Mouse (Mus musculus) CD4-positive, CD25-positive, alpha-beta regulatory T cell (primary cell): ENCODE measurements around the gene Pcgf6. TPM values are rescaled to one million over a fixed set of nuclear protein-coding genes. Genes with fewer than 3 reads are reported as not detected.

Experiments used
- polyA plus RNA-seq: library from polyadenylated mRNA; unstranded; fragments of 100-300 nt; shearing (Covaris generic); gene quantifications from one replicate; pipeline ENCODE4 v1.2.1, GENCODE M21; 2017

Gene Pcgf6
- 37.7 TPM for polyA plus RNA-seq

GRCm38 (mm10) chr19:47050271-47051032 lies at the start of gene Pcgf6:
Gene Pcgf6, minus strand, starts transcription at chr19:47050906.

GRCm38 (mm10) chr19:47090550-47091156 lies 39.9 kb upstream of the Pcgf6 start, which contains the start of the genes Usmg5 and Pdcd11:
Gene Usmg5, minus strand, starts transcription at chr19:47090647.
Gene Pdcd11, plus strand, starts transcription at chr19:47090768.

GRCm38 (mm10) chr19:47067096-47067882 lies 16.6 kb upstream of the Pcgf6 start, which contains the start of gene Taf5:
Gene Taf5, plus strand, starts transcription at chr19:47067746.

GRCm38 (mm10) chr19:47014447-47015381 lies 36.0 kb downstream of the Pcgf6 start, which contains the start of the genes Ina and Nt5c2:
Gene Ina, plus strand, starts transcription at chr19:47014698.
Gene Nt5c2, minus strand, starts transcription at chr19:47015153.

Other genes with a start within 250 kb of the Pcgf6 start
- 0.11 TPM for gene Ina, start 36.2 kb downstream of the Pcgf6 start, polyA plus RNA-seq
- gene Nt5c2, start 35.8 kb downstream of the Pcgf6 start, polyA plus RNA-seq = 40.7 TPM
- 16.6 TPM for gene Taf5, start 16.8 kb upstream of the Pcgf6 start, polyA plus RNA-seq
- gene Usmg5, start 39.7 kb upstream of the Pcgf6 start, polyA plus RNA-seq = 395 TPM
- gene Pdcd11, start 39.9 kb upstream of the Pcgf6 start, polyA plus RNA-seq = 18.0 TPM
- 18.8 TPM for gene Calhm2, start 87.4 kb upstream of the Pcgf6 start, polyA plus RNA-seq
- gene Calhm1, start 93.3 kb upstream of the Pcgf6 start, polyA plus RNA-seq = not detected
- gene Calhm3, start 106.9 kb upstream of the Pcgf6 start, polyA plus RNA-seq = not detected
- 0.11 TPM for gene Neurl1a, start 127.9 kb upstream of the Pcgf6 start, polyA plus RNA-seq